Mouse (Mus musculus) lung, embryonic 14.5 days (tissue): ENCODE measurements around the gene Spa17. TPM values are rescaled to one million over a fixed set of nuclear protein-coding genes. Genes with fewer than 3 reads are reported as not detected.

Experiments used
- ATAC-seq: fragments of 200-750 bp; cut with Nextera tagmentation; 2 replicates; pipeline ENCODE4 v1.8.0; 2017; ENCODE audit warnings: mild to moderate bottlenecking, moderate TSS enrichment, moderate library complexity; ENCODE audit not compliant: insufficient read depth
- DNase-seq: peaks from one replicate; pipeline ENCODE4 v3.0.0-alpha.2; 2015
- H3K27ac ChIP-seq: fragments of 300-500 bp; sonication (generic); 2 replicates; pipeline ENCODE4 v1.5.1; 2014; ENCODE audit warnings: low read depth, mild to moderate bottlenecking, moderate library complexity
- H3K27me3 ChIP-seq: fragments of 300-500 bp; sonication (generic); 2 replicates; pipeline ENCODE4 v1.6.1; 2014; ENCODE audit warnings: low read length, control low read depth; ENCODE audit not compliant: insufficient read depth
- H3K36me3 ChIP-seq: fragments of 300-500 bp; sonication (generic); 2 replicates; pipeline ENCODE4 v1.6.1; 2014; ENCODE audit warnings: control low read depth; ENCODE audit not compliant: insufficient read depth
- H3K4me1 ChIP-seq: fragments of 300-500 bp; sonication (generic); 2 replicates; pipeline ENCODE4 v1.6.1; 2014; ENCODE audit warnings: antibody characterized with exemption, control low read depth; ENCODE audit not compliant: insufficient read depth
- H3K4me2 ChIP-seq: fragments of 300-500 bp; sonication (generic); 2 replicates; pipeline ENCODE4 v1.6.1; 2014; ENCODE audit warnings: mild to moderate bottlenecking
- H3K4me3 ChIP-seq: fragments of 300-500 bp; sonication (generic); 2 replicates; pipeline ENCODE4 v1.5.1; 2014; ENCODE audit warnings: low read depth, low read length
- H3K9ac ChIP-seq: fragments of 300-500 bp; sonication (generic); 2 replicates; pipeline ENCODE4 v1.6.1; 2014
- H3K9me3 ChIP-seq: fragments of 300-500 bp; sonication (generic); 2 replicates; pipeline ENCODE4 v1.6.1; 2016; ENCODE audit warnings: low read depth, low read length, control low read depth
- CTCF ChIP-seq: IDR thresholded peaks from 2 replicates; pipeline ENCODE4 v1.5.1; 2016; ENCODE audit warnings: antibody characterized with exemption, low read depth
- whole genome bisulfite sequencing: fragments of 180-500 bp; shearing (Covaris S2); extraction: QIAGEN DNeasy Blood & Tissue Kit; methylation state at CpG from one replicate; pipeline ENCODE4 v1.1.7; 2014; 5-methylcytosine and 5-hydroxymethylcytosine counted together
- polyA plus RNA-seq: library from polyadenylated mRNA; unstranded; fragments of >200 nt; fragmentation: Nextera tagmentation; extraction: Ambion mirVana; gene quantifications from 2 replicates; pipeline ENCODE4 v1.2.1, GENCODE M21; 2014

Spa17 gene
- polyA plus RNA-seq, 1 experiment from 2014 or later, result 7.5 TPM

GRCm38 (mm10) chr9:37600538-37601205 is 12.8 kb downstream of the Spa17 start:
- Histone ChIP-seq H3K4me3 (no peak overlapping the region), H3K4me2 (no peak overlapping the region), H3K9ac (no peak overlapping the region), H3K4me1 (no peaks in the 10 kb centered on the region), H3K27me3 (no peaks in the 10 kb centered on the region), H3K36me3 (no peaks in the 10 kb centered on the region), H3K9me3 (no peaks in the 10 kb centered on the region), H3K27ac (no peak overlapping the region)
- 91% methylated on average over 2 of the region's 2 CpGs for WGBS
- no peak for DNase-seq
- ATAC-seq, result no peak
- no peak for TF ChIP-seq CTCF

- no peak overlapping the region for H3K27ac ChIP-seq
- no peaks in the 10 kb centered on the region for H3K9me3 ChIP-seq
- no peaks in the 10 kb centered on the region for H3K27me3 ChIP-seq
- H3K4me1 ChIP-seq, result no peaks in the 10 kb centered on the region
- no peak overlapping the region for H3K9ac ChIP-seq
- ATAC-seq, result no peak
- no peak for DNase-seq
- TF ChIP-seq CTCF, result no peak
- H3K36me3 ChIP-seq, result no peaks in the 10 kb centered on the region
- H3K4me3 ChIP-seq, result no peak overlapping the region
- 89% methylated on average over 2 of the region's 2 CpGs for WGBS
- H3K4me2 ChIP-seq, result no peak overlapping the region
These were observed 14.9 kb downstream of the Spa17 start for GRCm38 (mm10) chr9:37598637-37599036.

GRCm38 (mm10) chr9:37595570-37595969 is 18.0 kb downstream of the Spa17 start:
- ATAC-seq, result no peak
- H3K4me3 ChIP-seq, result no peak overlapping the region
- H3K9me3 ChIP-seq, result no peaks in the 10 kb centered on the region
- H3K9ac ChIP-seq, result no peak overlapping the region
- no peak for TF ChIP-seq CTCF
- H3K27ac ChIP-seq, result no peak overlapping the region
- no peaks in the 10 kb centered on the region for H3K4me1 ChIP-seq
- H3K27me3 ChIP-seq, result no peaks in the 10 kb centered on the region
- no peak overlapping the region for H3K4me2 ChIP-seq
- H3K36me3 ChIP-seq, result no peaks in the 10 kb centered on the region
- no peak for DNase-seq
- WGBS, result 43% methylated on average over 1 of the region's 1 CpGs

DNA sequence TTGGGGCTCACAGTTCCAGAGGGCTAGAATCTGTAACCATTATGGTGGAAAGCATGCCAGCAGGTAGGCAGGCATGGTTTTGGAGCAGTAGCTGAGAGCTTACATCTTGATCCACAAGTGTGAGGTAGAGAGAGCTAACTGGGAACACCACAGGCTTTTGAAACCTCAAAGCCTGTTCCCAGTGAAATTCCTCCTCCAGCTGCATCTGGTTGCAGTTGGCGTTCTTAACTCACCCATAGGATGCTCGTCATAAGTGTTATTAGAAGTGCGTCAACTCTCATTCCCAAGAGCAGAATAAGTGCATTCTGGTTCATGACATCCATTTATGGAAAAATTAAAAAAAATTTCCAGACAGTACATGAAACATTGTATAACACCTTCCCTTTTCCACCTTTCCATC is 19.8 kb downstream of the Spa17 start:
- TF ChIP-seq CTCF, result no peak
- WGBS, result 71% methylated on average over 3 of the region's 3 CpGs
- H3K4me2 ChIP-seq, result no peak overlapping the region
- H3K9me3 ChIP-seq, result no peaks in the 10 kb centered on the region
- H3K4me1 ChIP-seq, result no peaks in the 10 kb centered on the region
- H3K4me3 ChIP-seq, result no peak overlapping the region
- H3K36me3 ChIP-seq, result no peaks in the 10 kb centered on the region
- no peaks in the 10 kb centered on the region for H3K27me3 ChIP-seq
- no peak overlapping the region for H3K9ac ChIP-seq
- no peak for DNase-seq
- ATAC-seq, result no peak
- no peak overlapping the region for H3K27ac ChIP-seq

GRCm38 (mm10) chr9:37592633-37593032 is 20.9 kb downstream of the Spa17 start:
- no peak overlapping the region for H3K9ac ChIP-seq
- no peak for TF ChIP-seq CTCF
- no peak overlapping the region for H3K4me2 ChIP-seq
- WGBS, result 48% methylated on average over 6 of the region's 6 CpGs
- no peaks in the 10 kb centered on the region for H3K27me3 ChIP-seq
- DNase-seq (no peak), ATAC-seq (no peak)
- no peak overlapping the region for H3K27ac ChIP-seq
- H3K36me3 ChIP-seq, result no peaks in the 10 kb centered on the region
- no peak overlapping the region for H3K4me3 ChIP-seq
- no peaks in the 10 kb centered on the region for H3K4me1 ChIP-seq
- H3K9me3 ChIP-seq, result no peaks in the 10 kb centered on the region

GRCm38 (mm10) chr9:37592025-37592424 is 21.5 kb downstream of the Spa17 start:
- H3K36me3 ChIP-seq, result no peaks in the 10 kb centered on the region
- no peak for ATAC-seq
- H3K9me3 ChIP-seq, result no peaks in the 10 kb centered on the region
- no peak for DNase-seq
- no peak overlapping the region for H3K4me3 ChIP-seq
- H3K4me1 ChIP-seq, result no peaks in the 10 kb centered on the region
- 74% methylated on average over 2 of the region's 2 CpGs for WGBS
- no peak overlapping the region for H3K27ac ChIP-seq
- no peak overlapping the region for H3K9ac ChIP-seq
- H3K27me3 ChIP-seq, result no peaks in the 10 kb centered on the region
- no peak overlapping the region for H3K4me2 ChIP-seq
- TF ChIP-seq CTCF, result no peak

DNA sequence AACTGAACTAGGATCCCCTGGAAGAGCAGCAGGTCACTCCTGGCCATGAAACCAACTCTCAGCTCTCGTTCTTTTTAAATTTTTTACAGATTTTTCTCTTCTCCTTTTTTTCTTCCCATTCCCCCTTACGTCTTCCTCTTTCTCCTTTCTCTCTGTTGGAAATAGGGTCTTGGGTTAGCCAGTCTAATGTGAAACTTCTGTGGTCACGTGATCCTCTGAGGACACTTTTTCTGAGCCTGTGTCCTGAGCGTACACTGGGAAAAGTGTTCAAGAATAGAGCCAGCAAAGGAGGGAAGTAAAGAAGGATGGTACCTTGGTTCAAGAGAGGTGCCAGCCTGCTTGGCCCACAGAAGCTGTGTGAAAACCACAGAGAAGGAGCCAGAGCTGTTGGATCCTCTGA is 23.1 kb downstream of the Spa17 start:
- 77% methylated on average over 4 of the region's 4 CpGs for WGBS
- TF ChIP-seq CTCF, result no peak
- DNase-seq (no peak), ATAC-seq (no peak)
- Histone ChIP-seq H3K36me3 (no peaks in the 10 kb centered on the region), H3K27me3 (no peaks in the 10 kb centered on the region), H3K9me3 (no peaks in the 10 kb centered on the region), H3K4me1 (no peaks in the 10 kb centered on the region), H3K4me2 (no peak overlapping the region), H3K9ac (no peak overlapping the region), H3K4me3 (no peak overlapping the region), H3K27ac (no peak overlapping the region)
